Mouse (Mus musculus) CD4-positive, CD25-positive, alpha-beta regulatory T cell (primary cell): ENCODE results near the gene Asf1b. TPM values are rescaled to one million over a fixed set of nuclear protein-coding genes. Genes with fewer than 3 reads are reported as not detected.

ENCODE experiments used
- polyA plus RNA-seq: library from polyadenylated mRNA; unstranded; fragments of 100-300 nt; shearing (Covaris generic); gene quantifications from one replicate; pipeline ENCODE4 v1.2.1, GENCODE M21; 2017

The Asf1b gene
- 16.3 TPM for polyA plus RNA-seq

GRCm38 (mm10) chr8:83955106-83955957, at the start of gene Asf1b, which contains the start of gene Gm10644:
TSS of gene Asf1b (plus strand) at chr8:83955507.
TSS of gene Gm10644 (minus strand) at chr8:83955205.

DNA sequence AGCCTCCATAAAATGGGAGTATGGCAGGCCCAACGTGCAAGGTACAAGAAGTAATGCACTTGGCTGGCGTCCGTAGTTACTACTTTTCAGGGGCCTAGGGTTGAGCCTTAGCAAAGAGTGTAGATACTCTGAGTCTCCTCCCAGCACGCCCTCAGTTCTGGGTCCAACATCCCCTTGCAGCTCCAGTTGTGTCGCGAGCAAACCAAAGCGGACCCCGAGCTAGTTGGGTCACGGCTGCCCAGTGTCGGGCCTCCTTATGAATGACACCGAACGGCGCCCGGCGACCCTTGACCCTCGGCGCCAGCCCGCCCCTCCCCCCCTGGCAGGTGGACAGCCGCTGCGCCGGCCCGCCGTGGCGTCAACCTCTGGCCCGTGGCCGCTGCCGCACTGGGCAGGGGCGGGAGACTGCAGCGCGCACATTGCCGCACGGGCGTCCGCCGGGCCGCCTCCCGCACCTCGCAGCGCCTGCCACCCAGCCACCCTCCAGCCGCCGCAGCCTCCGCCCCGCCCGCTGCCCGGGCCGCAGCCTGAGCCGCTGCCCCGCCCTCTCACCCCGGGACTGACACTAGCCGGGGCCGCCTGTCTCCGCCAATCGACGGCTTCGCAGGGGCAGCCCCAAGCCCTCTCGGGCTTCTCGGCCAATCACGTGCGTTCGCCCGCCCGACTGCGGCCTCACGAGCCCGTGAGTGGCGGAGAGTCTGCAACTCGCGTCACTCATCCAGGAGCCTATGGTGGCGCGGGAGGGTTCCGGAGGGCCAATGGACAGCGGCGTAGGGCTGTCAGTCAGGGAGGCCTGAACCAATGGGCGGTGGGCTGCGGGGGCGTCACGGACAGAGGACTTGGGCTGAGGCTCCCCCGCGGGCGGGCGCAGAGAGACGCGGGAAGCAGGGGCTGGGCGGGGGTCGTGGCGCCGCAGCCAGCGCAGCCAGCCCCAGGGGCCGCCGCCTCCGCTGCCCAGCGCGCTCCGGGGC, 17.1 kb downstream of the Asf1b start, which contains the start of gene Prkaca:
Gene Prkaca (plus strand): TSS at position 844 of the 971 bp plus-strand sequence.

DNA sequence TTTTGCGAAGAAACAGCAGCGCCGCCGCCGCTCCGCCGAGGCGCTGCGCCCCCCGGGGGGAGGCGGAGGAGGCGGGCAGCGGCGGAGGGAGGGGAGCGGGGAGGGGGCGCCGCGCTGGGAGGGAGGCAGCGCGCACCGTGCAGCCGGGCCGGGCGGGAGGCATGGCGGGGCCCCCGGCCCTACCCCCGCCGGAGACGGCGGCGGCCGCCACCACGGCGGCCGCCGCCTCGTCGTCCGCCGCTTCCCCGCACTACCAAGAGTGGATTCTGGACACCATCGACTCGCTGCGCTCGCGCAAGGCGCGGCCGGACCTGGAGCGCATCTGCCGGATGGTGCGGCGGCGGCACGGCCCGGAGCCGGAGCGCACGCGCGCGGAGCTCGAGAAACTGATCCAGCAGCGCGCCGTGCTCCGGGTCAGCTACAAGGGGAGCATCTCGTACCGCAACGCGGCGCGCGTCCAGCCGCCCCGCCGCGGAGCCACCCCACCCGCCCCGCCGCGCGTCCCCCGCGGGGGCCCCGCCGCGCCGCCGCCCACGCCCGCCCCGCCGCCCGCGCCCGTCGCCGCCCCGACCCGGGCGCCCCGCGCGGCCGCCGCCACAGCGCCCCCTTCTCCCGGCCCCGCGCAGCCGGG, 42.3 kb downstream of the Asf1b start, which contains the start of gene Samd1:
Gene Samd1 (plus strand): TSS at position 162 of the 631 bp plus-strand sequence.

GRCm38 (mm10) chr8:84001281-84002000, 46.1 kb downstream of the Asf1b start, which contains the start of gene 1700067K01Rik:
TSS of gene 1700067K01Rik (plus strand) at chr8:84001502.

GRCm38 (mm10) chr8:84011705-84012498, 56.6 kb downstream of the Asf1b start, which contains the start of gene 2210011C24Rik:
TSS of gene 2210011C24Rik (minus strand) at chr8:84012171.

Other genes with a start within 250 kb of the Asf1b start
- 197 TPM for gene Ddx39, start 240.3 kb upstream of the Asf1b start, polyA plus RNA-seq
- gene Adgre5, start 214.2 kb upstream of the Asf1b start, polyA plus RNA-seq: 485 TPM
- 8.6 TPM for gene Adgrl1, start 55.4 kb upstream of the Asf1b start, polyA plus RNA-seq
- 0.49 TPM for gene Gm10644, start 302 bp upstream of the Asf1b start, polyA plus RNA-seq
- gene Prkaca, start 17.5 kb downstream of the Asf1b start, polyA plus RNA-seq: 68.8 TPM
- gene Samd1, start 42.2 kb downstream of the Asf1b start, polyA plus RNA-seq: 16.4 TPM
- gene 1700067K01Rik, start 46.0 kb downstream of the Asf1b start, polyA plus RNA-seq: 0.54 TPM
- 1.3 TPM for gene 2210011C24Rik, start 56.7 kb downstream of the Asf1b start, polyA plus RNA-seq
- gene Palm3, start 66.0 kb downstream of the Asf1b start, polyA plus RNA-seq: 14.5 TPM
- gene Il27ra, start 87.1 kb downstream of the Asf1b start, polyA plus RNA-seq: 361 TPM
- 133 TPM for gene Rln3, start 89.5 kb downstream of the Asf1b start, polyA plus RNA-seq
- gene Gm10643, start 109.6 kb downstream of the Asf1b start, polyA plus RNA-seq: 2.0 TPM
- 42.0 TPM for gene Rfx1, start 111.3 kb downstream of the Asf1b start, polyA plus RNA-seq
- gene Dcaf15, start 149.3 kb downstream of the Asf1b start, polyA plus RNA-seq: 33.5 TPM
- 11.6 TPM for gene Podnl1, start 170.5 kb downstream of the Asf1b start, polyA plus RNA-seq
- 46.5 TPM for gene Cc2d1a, start 192.4 kb downstream of the Asf1b start, polyA plus RNA-seq
- 2.3 TPM for gene 4930432K21Rik, start 192.5 kb downstream of the Asf1b start, polyA plus RNA-seq
- gene Nanos3, start 229.7 kb downstream of the Asf1b start, polyA plus RNA-seq: 0.75 TPM